Mouse (Mus musculus): ENCODE results near the gene Cst6. TPM values are rescaled to one million over a fixed set of nuclear protein-coding genes. Genes with fewer than 3 reads are reported as not detected.

Cst6 gene
- polyA plus RNA-seq, 1 experiment from 2014 or later: 1.3 TPM

DNA sequence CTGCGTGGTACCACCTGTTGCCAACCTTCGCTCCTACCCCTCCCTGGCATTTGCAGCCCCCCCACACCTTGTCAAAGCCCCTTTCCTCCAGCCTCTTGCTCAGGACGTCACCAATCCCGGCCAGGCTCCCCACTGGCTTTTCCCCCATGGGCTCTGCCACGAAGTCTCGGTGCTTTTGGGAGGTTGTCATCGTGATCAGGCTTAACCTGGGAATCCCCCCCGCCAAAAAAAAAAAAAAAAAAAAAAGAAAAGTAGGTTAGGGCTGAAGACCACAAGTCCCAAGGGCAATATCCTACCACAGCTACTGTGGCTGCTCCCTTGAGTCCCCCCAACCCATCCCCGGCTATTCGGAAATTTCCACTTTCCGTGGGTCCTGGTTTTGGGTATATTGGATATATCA lies 16.4 kb upstream of the Cst6 start:
- peaks cover 13% of the 10 kb centered on the region; the same call in 1 of the 2 replicates for H3K4me1 ChIP-seq (ENCODE audit: control insufficient read depth, insufficient read depth, low read length)

DNA sequence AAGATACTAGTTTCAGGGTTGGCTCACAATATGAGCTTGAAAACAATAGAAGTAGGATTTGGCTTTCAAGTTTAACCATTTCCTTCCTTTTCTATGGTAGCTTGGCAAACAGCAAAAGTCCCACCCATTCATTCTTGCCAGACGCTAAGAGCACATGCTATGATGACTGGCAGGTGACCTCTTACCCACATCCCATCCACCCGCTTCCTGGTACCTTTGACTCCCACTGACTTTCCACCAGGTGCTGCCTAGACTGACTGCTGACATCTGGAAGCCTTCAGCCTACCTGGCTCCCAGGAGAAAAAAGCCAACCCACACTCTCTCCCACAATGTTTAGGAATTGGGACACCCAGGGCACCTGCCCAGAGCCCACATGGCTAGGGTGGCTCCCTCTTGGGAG lies 14.8 kb upstream of the Cst6 start:
- no peaks in the 10 kb centered on the region for H3K9me3 ChIP-seq (ENCODE audit: control insufficient read depth, low read length)
- peaks cover 13% of the 10 kb centered on the region; the same call in 1 of the 2 replicates for H3K4me1 ChIP-seq (ENCODE audit: control insufficient read depth, insufficient read depth, low read length)
- H3K9ac ChIP-seq (ENCODE audit: low read depth, low read length): no peak overlapping the region
- H3K27ac ChIP-seq (ENCODE audit: low read depth, low read length): no peak overlapping the region
- no peak for ATAC-seq (ENCODE audit: low FRiP score, low TSS enrichment)
- no peak overlapping the region for H3K4me3 ChIP-seq (ENCODE audit: low read length)
- peaks cover 31% of the 10 kb centered on the region for H3K36me3 ChIP-seq (ENCODE audit: control insufficient read depth, insufficient read depth, low read length)
- no peak overlapping the region for H3K4me2 ChIP-seq (replicated peaks; ENCODE audit: low read depth, low read length)
- no peaks in the 10 kb centered on the region for H3K27me3 ChIP-seq (ENCODE audit: control insufficient read depth, insufficient read depth, low read length)
- 92% methylated on average over 2 of the region's 2 CpGs for WGBS

More for the DNA sequence above, 16.4 kb upstream of the Cst6 start:
- H3K9ac ChIP-seq (ENCODE audit: low read depth, low read length): peak overlapping the region; percentile 91
- H3K36me3 ChIP-seq (ENCODE audit: control insufficient read depth, insufficient read depth, low read length): peaks cover 47% of the 10 kb centered on the region
- H3K4me3 ChIP-seq (ENCODE audit: low read length): peak overlapping the region; percentile 86
- ATAC-seq (ENCODE audit: low FRiP score, low TSS enrichment): no peak
- peak overlapping the region; percentile 92 for H3K4me2 ChIP-seq (replicated peaks; ENCODE audit: low read depth, low read length)
- 21% methylated on average over 11 of the region's 11 CpGs for WGBS
- H3K27me3 ChIP-seq (ENCODE audit: control insufficient read depth, insufficient read depth, low read length): no peaks in the 10 kb centered on the region
- H3K27ac ChIP-seq (ENCODE audit: low read depth, low read length): peak overlapping the region; percentile 97; the same call in 1 of the 2 replicates
- H3K9me3 ChIP-seq (ENCODE audit: control insufficient read depth, low read length): no peaks in the 10 kb centered on the region

DNA sequence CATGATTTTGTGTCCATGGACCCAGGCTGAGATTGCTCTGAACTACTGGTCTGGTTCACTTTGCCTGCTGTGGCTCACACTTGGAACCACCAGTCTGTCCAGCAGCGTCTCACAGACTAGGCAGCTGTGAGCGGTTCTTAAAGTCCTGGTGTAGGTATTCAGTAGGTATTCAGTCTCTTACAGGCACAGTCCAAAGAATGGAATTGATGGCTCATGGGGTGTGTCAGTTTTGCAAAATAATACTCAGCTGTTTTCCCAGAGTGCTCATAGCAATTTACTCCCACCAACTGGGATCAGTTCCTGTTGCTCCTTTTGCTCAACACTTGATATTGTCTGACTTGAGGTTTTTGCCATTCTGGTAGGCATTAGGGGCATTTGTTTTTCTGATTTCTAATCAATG lies 12.8 kb upstream of the Cst6 start:
- Histone ChIP-seq H3K36me3 (ENCODE audit: control insufficient read depth, insufficient read depth, low read length) (peaks cover 20% of the 10 kb centered on the region), H3K4me1 (ENCODE audit: control insufficient read depth, insufficient read depth, low read length) (peaks cover 5% of the 10 kb centered on the region; the same call in 1 of the 2 replicates), H3K4me3 (ENCODE audit: low read length) (no peak overlapping the region), H3K27ac (ENCODE audit: low read depth, low read length) (no peak overlapping the region), H3K4me2 (replicated peaks; ENCODE audit: low read depth, low read length) (no peak overlapping the region), H3K9me3 (ENCODE audit: control insufficient read depth, low read length) (no peaks in the 10 kb centered on the region), H3K9ac (ENCODE audit: low read depth, low read length) (no peak overlapping the region), H3K27me3 (ENCODE audit: control insufficient read depth, insufficient read depth, low read length) (no peaks in the 10 kb centered on the region)
- WGBS: 82% methylated on average over 2 of the region's 2 CpGs
- ATAC-seq (ENCODE audit: low FRiP score, low TSS enrichment): no peak

DNA sequence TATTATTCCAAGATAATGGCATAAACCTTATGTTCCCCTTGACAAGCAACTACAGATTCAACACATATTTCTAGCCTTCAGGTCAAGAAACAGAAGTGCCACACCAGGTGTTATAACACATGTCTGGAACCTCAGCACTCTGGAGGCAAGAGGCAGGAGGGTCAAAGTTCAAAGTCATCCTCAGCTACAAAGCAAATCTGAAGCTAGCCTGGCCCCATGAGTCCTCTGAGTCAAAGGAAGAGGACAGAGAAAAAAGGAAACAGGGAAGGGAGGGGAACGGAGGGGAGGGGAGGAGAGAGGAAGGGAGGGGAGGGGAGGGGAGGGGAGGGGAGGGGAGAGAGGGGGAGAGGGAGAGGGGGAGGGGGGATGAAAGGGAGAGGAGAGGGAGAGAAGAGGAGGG lies 6.7 kb upstream of the Cst6 start:
- ATAC-seq (ENCODE audit: low FRiP score, low TSS enrichment): no peak
- no CpG with 5 or more reads among the region's 1 CpGs for WGBS
- Histone ChIP-seq H3K27ac (ENCODE audit: low read depth, low read length) (no peak overlapping the region), H3K27me3 (ENCODE audit: control insufficient read depth, insufficient read depth, low read length) (no peaks in the 10 kb centered on the region), H3K4me3 (ENCODE audit: low read length) (no peak overlapping the region), H3K36me3 (ENCODE audit: control insufficient read depth, insufficient read depth, low read length) (no peaks in the 10 kb centered on the region), H3K4me2 (replicated peaks; ENCODE audit: low read depth, low read length) (no peak overlapping the region), H3K9me3 (ENCODE audit: control insufficient read depth, low read length) (no peaks in the 10 kb centered on the region), H3K9ac (ENCODE audit: low read depth, low read length) (no peak overlapping the region), H3K4me1 (ENCODE audit: control insufficient read depth, insufficient read depth, low read length) (no peaks in the 10 kb centered on the region)

DNA sequence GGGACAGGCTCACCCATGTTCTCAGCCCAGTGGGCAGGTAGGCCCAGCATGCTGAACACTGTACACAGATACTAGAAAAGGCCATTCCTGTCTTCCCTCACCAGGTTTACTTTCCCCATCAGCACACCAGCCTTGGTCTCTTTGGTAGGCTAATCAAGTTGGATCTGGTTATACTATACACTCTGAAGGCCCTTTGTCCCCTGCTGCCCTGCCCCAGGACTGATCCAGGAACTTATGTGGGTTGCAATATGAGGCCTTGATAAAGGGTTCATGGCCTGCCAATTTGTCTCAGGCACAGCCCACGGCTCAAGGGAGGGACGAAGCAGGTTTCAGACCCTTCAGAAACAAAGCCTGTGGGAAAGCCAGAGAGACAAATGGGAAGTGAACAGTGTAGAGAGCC lies 4.2 kb upstream of the Cst6 start:
- Histone ChIP-seq H3K36me3 (ENCODE audit: control insufficient read depth, insufficient read depth, low read length) (no peaks in the 10 kb centered on the region), H3K4me1 (ENCODE audit: control insufficient read depth, insufficient read depth, low read length) (no peaks in the 10 kb centered on the region), H3K9ac (ENCODE audit: low read depth, low read length) (no peak overlapping the region), H3K9me3 (ENCODE audit: control insufficient read depth, low read length) (no peaks in the 10 kb centered on the region), H3K4me3 (ENCODE audit: low read length) (no peak overlapping the region), H3K27ac (ENCODE audit: low read depth, low read length) (no peak overlapping the region), H3K4me2 (replicated peaks; ENCODE audit: low read depth, low read length) (no peak overlapping the region), H3K27me3 (ENCODE audit: control insufficient read depth, insufficient read depth, low read length) (no peaks in the 10 kb centered on the region)
- no peak for ATAC-seq (ENCODE audit: low FRiP score, low TSS enrichment)
- 64% methylated on average over 2 of the region's 2 CpGs for WGBS

DNA sequence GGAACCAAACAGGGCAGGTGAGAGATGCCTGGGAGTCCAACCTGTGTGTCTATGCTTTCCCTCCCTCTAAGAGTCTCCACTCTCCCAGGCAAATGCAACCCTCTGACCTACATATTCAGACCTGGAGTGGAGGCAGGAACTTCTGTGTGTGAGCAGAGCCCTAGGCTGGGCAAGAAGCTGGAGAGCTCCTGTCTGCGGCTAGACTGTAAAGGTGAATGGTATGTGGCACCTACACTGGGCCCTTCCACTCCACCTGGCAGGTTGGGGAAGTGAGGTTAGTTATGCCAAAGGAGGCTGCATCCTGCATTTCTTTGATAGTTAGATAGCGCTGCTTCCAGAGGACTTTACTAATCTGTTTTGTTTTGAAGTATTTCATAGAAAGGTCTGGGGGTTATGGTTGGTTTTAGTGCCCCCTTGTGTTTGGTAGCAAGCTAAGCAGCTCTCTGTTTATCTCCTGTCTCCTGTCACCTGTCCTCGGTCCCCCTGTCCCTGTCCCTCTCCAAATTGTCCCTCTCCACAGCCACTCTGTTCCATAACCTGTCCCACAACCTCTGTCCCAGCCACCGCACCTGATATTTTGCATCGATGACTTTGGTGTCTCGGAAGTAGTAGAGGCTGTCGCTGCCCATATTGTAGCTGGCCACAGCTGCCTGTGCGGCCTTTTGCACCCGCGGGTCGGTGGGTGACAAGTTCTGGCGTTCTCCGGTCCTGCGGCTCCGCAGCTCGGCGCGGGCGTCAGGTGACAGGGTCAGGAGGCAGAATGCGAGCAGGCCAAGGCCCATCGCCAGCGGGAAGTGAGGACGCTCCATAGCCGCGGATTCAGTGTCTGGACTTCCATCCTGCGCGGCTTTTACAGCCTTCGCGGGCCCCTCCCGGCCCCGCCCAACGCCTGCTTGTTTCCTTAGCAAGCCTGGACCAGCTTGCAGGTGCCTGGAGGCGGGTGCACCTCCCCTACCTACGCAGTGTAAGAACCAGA lies 560 bp downstream of the Cst6 start:
- H3K27ac ChIP-seq (ENCODE audit: low read depth, low read length): no peak overlapping the region
- H3K4me1 ChIP-seq (ENCODE audit: control insufficient read depth, insufficient read depth, low read length): no peaks in the 10 kb centered on the region
- H3K4me3 ChIP-seq (ENCODE audit: low read length): peak overlapping the region; percentile 28
- no peaks in the 10 kb centered on the region; the same call in 1 of the 2 replicates for H3K27me3 ChIP-seq (ENCODE audit: control insufficient read depth, insufficient read depth, low read length)
- H3K9me3 ChIP-seq (ENCODE audit: control insufficient read depth, low read length): no peaks in the 10 kb centered on the region
- H3K4me2 ChIP-seq (replicated peaks; ENCODE audit: low read depth, low read length): peak overlapping the region; percentile 59
- H3K9ac ChIP-seq (ENCODE audit: low read depth, low read length): peak overlapping the region; percentile 36; the same call in 1 of the 2 replicates
- no peak for ATAC-seq (ENCODE audit: low FRiP score, low TSS enrichment)
- WGBS: 3% methylated on average over 34 of the region's 34 CpGs
- H3K36me3 ChIP-seq (ENCODE audit: control insufficient read depth, insufficient read depth, low read length): no peaks in the 10 kb centered on the region

DNA sequence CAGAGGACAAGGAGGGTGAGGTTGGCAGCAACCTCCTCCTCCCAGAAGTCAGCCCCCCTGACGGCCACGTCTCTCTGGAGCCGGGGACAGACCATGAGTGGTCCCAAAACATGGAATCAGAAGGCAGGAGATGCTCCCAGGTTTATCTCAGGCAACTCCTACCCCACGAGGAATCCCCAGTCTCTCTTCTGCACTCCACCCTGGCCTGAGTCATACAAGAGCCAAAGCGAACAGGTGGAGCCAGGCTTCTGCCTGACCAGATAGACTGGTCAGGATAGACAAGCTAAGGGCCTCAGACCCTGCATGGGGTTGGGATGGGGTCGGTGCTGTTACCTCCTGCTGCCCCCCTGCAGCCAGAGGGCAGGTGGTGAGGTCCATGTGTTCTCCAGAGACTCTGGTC lies 1.3 kb downstream of the Cst6 start:
- ATAC-seq (ENCODE audit: low FRiP score, low TSS enrichment): no peak

DNA sequence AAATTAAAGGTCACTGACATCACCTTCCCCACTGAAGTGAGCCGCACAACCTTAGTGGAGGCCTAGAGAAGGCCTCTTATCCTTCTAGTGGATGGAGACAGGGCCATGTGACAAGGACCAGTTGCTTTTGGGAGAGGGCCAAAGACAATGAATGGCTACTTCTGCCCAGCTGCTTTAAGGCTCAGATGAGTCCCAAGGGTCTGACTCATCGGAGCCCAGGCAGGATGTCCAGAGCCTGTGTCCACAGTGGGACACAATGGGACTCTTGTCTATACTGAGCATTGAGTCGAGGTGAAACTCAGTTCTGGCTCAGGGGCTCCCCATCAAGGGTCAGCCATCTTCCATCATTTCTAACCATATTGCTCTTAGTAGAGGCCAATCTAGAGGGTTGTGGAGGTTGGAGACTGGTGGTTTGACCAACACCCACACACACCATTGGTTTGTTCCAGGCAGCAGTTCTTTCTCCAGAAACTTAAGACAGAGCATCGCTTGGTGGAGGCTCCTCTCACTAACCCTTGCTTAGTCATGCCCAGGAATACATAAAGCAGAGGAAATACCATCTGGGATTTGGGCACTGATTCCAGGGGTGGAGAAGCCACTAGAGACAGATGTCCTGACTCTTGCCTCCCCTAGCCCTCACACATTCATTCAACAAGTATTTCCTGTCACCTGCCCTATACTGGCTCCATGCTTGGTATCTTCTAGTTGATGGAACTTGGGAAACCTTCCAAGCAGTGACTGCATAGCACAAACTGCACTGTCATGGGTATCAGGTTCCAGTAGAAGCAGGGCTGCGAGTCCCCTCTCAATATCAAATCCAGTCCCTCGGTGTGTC lies 3.9 kb downstream of the Cst6 start:
- Histone ChIP-seq H3K9me3 (ENCODE audit: control insufficient read depth, low read length) (no peaks in the 10 kb centered on the region), H3K27ac (ENCODE audit: low read depth, low read length) (no peak overlapping the region), H3K4me2 (replicated peaks; ENCODE audit: low read depth, low read length) (no peak overlapping the region), H3K27me3 (ENCODE audit: control insufficient read depth, insufficient read depth, low read length) (no peaks in the 10 kb centered on the region; the same call in 1 of the 2 replicates), H3K4me1 (ENCODE audit: control insufficient read depth, insufficient read depth, low read length) (no peaks in the 10 kb centered on the region), H3K9ac (ENCODE audit: low read depth, low read length) (no peak overlapping the region), H3K36me3 (ENCODE audit: control insufficient read depth, insufficient read depth, low read length) (no peaks in the 10 kb centered on the region), H3K4me3 (ENCODE audit: low read length) (no peak overlapping the region)
- ATAC-seq (ENCODE audit: low FRiP score, low TSS enrichment): no peak
- WGBS: 74% methylated on average over 6 of the region's 6 CpGs

More for the DNA sequence above, 1.3 kb downstream of the Cst6 start:
- 78% methylated on average over 6 of the region's 6 CpGs for WGBS
- no peaks in the 10 kb centered on the region for H3K4me1 ChIP-seq (ENCODE audit: control insufficient read depth, insufficient read depth, low read length)
- H3K9me3 ChIP-seq (ENCODE audit: control insufficient read depth, low read length): no peaks in the 10 kb centered on the region
- no peaks in the 10 kb centered on the region; the same call in 1 of the 2 replicates for H3K27me3 ChIP-seq (ENCODE audit: control insufficient read depth, insufficient read depth, low read length)
- no peak overlapping the region for H3K4me3 ChIP-seq (ENCODE audit: low read length)
- H3K27ac ChIP-seq (ENCODE audit: low read depth, low read length): no peak overlapping the region
- H3K9ac ChIP-seq (ENCODE audit: low read depth, low read length): no peak overlapping the region
- no peak overlapping the region for H3K4me2 ChIP-seq (replicated peaks; ENCODE audit: low read depth, low read length)
- no peaks in the 10 kb centered on the region for H3K36me3 ChIP-seq (ENCODE audit: control insufficient read depth, insufficient read depth, low read length)
